Mouse (Mus musculus): Measurements from ENCODE around the gene Adamtsl5. TPM values are rescaled to one million over a fixed set of nuclear protein-coding genes. Genes with fewer than 3 reads are reported as not detected.

Gene Adamtsl5
- polyA plus RNA-seq, 1 experiment from 2014 or later = 2.7 TPM

DNA sequence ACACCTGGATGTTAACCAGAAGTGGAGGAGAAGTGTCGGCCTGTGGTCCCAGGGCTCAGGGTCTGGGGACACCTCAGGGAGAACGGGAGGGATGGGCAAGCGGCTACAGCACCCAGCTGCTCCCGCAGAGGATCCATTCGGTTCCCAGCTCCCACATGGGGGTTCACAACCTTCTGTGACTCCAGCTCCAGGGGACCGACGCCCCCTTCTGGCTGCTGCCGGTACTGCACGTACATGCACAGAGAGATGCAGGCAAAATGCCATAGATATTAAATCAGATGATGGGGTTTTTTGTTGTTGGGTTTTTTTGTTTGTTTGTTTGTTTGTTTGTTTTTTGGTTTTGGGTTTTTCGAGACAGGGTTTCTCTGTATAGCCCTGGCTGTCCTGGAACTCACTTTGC lies 29.5 kb upstream of the Adamtsl5 start:
- H3K4me3 ChIP-seq (ENCODE audit: low read length) = no peak overlapping the region
- H3K4me1 ChIP-seq (ENCODE audit: control insufficient read depth, insufficient read depth, low read length) = no peaks in the 10 kb centered on the region
- H3K4me2 ChIP-seq (replicated peaks; ENCODE audit: low read depth, low read length) = no peak overlapping the region
- no peak overlapping the region for H3K9ac ChIP-seq (ENCODE audit: low read depth, low read length)
- no peak for ATAC-seq (ENCODE audit: low FRiP score, low TSS enrichment)
- H3K27ac ChIP-seq (ENCODE audit: low read depth, low read length) = no peak overlapping the region
- H3K36me3 ChIP-seq (ENCODE audit: control insufficient read depth, insufficient read depth, low read length) = peaks cover 29% of the 10 kb centered on the region
- no peaks in the 10 kb centered on the region for H3K27me3 ChIP-seq (ENCODE audit: control insufficient read depth, insufficient read depth, low read length)
- no peaks in the 10 kb centered on the region for H3K9me3 ChIP-seq (ENCODE audit: control insufficient read depth, low read length)
- WGBS = 57% methylated on average over 10 of the region's 10 CpGs

DNA sequence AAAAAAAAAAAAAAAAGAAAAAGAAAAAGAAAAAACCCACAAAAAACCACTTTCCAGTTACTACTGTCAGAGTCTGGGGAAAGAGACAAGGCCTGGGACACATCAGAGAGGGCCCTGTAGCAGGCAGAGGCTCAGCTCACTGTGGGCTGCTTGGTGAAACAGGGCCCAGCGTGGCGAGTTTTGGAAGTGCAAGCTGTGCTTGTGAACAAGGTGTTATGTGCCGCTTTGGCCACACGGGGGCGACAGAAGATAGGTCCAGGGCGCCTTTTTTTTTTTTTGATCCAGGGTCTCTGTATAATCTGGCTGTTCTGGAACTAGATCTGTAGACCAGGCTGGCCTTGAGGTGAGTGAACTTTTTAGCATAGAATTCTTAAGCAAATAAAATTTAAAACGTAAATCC lies 27.9 kb upstream of the Adamtsl5 start:
- no peak for ATAC-seq (ENCODE audit: low FRiP score, low TSS enrichment)
- H3K27ac ChIP-seq (ENCODE audit: low read depth, low read length) = no peak overlapping the region
- WGBS = 4% methylated on average over 7 of the region's 7 CpGs

DNA sequence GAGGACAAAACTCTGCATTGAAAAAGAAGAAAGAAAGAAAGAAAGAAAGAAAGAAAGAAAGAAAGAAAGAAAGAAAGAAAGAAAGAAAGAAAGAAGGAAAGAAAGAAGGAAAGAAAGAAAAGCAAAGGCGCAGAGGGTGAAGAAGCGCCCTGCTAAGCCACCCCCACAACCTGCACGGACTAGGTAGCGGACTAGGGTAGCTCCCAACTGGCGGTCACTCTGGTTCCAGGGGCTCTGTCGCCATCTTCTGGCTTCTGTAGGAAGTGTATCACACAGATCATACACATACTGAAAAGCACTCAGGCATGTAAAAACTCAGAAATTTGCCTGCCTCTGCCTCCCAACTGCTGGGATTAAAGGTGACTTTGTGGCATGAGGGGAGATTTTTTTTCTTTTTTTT lies 25.9 kb upstream of the Adamtsl5 start:
- no peaks in the 10 kb centered on the region for H3K27me3 ChIP-seq (ENCODE audit: control insufficient read depth, insufficient read depth, low read length)
- H3K27ac ChIP-seq (ENCODE audit: low read depth, low read length) = no peak overlapping the region
- no peak for ATAC-seq (ENCODE audit: low FRiP score, low TSS enrichment)
- no peak overlapping the region for H3K4me2 ChIP-seq (replicated peaks; ENCODE audit: low read depth, low read length)
- WGBS = 26% methylated on average over 6 of the region's 6 CpGs
- no peak overlapping the region for H3K4me3 ChIP-seq (ENCODE audit: low read length)
- peaks cover 4% of the 10 kb centered on the region for H3K4me1 ChIP-seq (ENCODE audit: control insufficient read depth, insufficient read depth, low read length)
- H3K9me3 ChIP-seq (ENCODE audit: control insufficient read depth, low read length) = no peaks in the 10 kb centered on the region
- no peaks in the 10 kb centered on the region for H3K36me3 ChIP-seq (ENCODE audit: control insufficient read depth, insufficient read depth, low read length)
- H3K9ac ChIP-seq (ENCODE audit: low read depth, low read length) = no peak overlapping the region

More for the DNA sequence above, 27.9 kb upstream of the Adamtsl5 start:
- Histone ChIP-seq H3K36me3 (ENCODE audit: control insufficient read depth, insufficient read depth, low read length) (peaks cover 14% of the 10 kb centered on the region), H3K27me3 (ENCODE audit: control insufficient read depth, insufficient read depth, low read length) (no peaks in the 10 kb centered on the region), H3K9ac (ENCODE audit: low read depth, low read length) (no peak overlapping the region), H3K9me3 (ENCODE audit: control insufficient read depth, low read length) (no peaks in the 10 kb centered on the region), H3K4me1 (ENCODE audit: control insufficient read depth, insufficient read depth, low read length) (peaks cover 4% of the 10 kb centered on the region), H3K4me3 (ENCODE audit: low read length) (no peak overlapping the region), H3K4me2 (replicated peaks; ENCODE audit: low read depth, low read length) (no peak overlapping the region)

DNA sequence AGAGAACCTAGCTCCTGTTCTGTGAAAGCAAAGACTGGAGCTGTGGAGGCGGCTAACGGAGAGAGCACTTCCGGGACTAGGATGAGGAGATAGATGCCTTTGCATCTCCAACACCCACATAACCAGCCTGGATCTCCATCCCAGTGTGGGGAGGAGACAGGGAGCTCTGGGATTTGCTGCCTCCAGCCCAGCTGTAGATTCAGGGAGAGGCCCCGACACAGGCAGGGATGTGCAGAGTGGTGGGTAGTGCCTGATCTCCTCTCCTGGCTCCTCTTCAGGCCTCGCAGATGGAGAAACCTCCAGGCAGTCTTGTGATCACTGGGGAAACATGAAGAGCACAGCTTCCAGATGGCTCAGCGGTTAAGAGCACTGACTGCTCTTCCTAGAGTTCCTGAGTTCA lies 24.5 kb upstream of the Adamtsl5 start:
- no peak for ATAC-seq (ENCODE audit: low FRiP score, low TSS enrichment)
- Histone ChIP-seq H3K36me3 (ENCODE audit: control insufficient read depth, insufficient read depth, low read length) (no peaks in the 10 kb centered on the region), H3K4me1 (ENCODE audit: control insufficient read depth, insufficient read depth, low read length) (peaks cover 4% of the 10 kb centered on the region), H3K4me3 (ENCODE audit: low read length) (no peak overlapping the region), H3K27ac (ENCODE audit: low read depth, low read length) (no peak overlapping the region), H3K27me3 (ENCODE audit: control insufficient read depth, insufficient read depth, low read length) (no peaks in the 10 kb centered on the region), H3K9ac (ENCODE audit: low read depth, low read length) (no peak overlapping the region), H3K9me3 (ENCODE audit: control insufficient read depth, low read length) (no peaks in the 10 kb centered on the region), H3K4me2 (replicated peaks; ENCODE audit: low read depth, low read length) (no peak overlapping the region)
- WGBS = 86% methylated on average over 6 of the region's 6 CpGs

DNA sequence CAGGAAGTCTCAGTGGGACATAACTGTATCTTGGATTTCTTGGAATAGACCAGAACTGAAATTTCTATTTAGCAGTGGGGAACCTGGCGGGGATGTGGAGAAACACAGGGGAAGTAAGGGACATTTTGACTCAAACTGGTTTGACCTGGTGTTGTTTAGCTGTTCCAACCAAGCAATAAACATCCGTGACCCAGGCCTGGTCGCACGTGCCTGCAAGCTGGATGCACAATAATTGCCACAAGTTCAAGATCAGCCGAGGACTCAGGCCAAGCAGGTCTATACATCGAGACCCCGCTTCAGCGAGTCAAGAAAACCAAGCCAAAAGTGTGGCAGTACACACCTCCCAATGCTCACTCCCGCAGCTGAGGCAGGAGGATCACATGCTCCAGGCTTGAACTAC lies 23.8 kb upstream of the Adamtsl5 start:
- no peak overlapping the region for H3K27ac ChIP-seq (ENCODE audit: low read depth, low read length)
- no peaks in the 10 kb centered on the region for H3K36me3 ChIP-seq (ENCODE audit: control insufficient read depth, insufficient read depth, low read length)
- H3K4me2 ChIP-seq (replicated peaks; ENCODE audit: low read depth, low read length) = peak overlapping the region; percentile 27; the same call in 1 of the 2 replicates
- no peaks in the 10 kb centered on the region for H3K27me3 ChIP-seq (ENCODE audit: control insufficient read depth, insufficient read depth, low read length)
- H3K4me3 ChIP-seq (ENCODE audit: low read length) = peak overlapping the region; percentile 25; the same call in 1 of the 2 replicates
- H3K4me1 ChIP-seq (ENCODE audit: control insufficient read depth, insufficient read depth, low read length) = peaks cover 4% of the 10 kb centered on the region
- H3K9me3 ChIP-seq (ENCODE audit: control insufficient read depth, low read length) = no peaks in the 10 kb centered on the region
- ATAC-seq (ENCODE audit: low FRiP score, low TSS enrichment) = no peak
- WGBS = 52% methylated on average over 9 of the region's 9 CpGs
- no peak overlapping the region for H3K9ac ChIP-seq (ENCODE audit: low read depth, low read length)

DNA sequence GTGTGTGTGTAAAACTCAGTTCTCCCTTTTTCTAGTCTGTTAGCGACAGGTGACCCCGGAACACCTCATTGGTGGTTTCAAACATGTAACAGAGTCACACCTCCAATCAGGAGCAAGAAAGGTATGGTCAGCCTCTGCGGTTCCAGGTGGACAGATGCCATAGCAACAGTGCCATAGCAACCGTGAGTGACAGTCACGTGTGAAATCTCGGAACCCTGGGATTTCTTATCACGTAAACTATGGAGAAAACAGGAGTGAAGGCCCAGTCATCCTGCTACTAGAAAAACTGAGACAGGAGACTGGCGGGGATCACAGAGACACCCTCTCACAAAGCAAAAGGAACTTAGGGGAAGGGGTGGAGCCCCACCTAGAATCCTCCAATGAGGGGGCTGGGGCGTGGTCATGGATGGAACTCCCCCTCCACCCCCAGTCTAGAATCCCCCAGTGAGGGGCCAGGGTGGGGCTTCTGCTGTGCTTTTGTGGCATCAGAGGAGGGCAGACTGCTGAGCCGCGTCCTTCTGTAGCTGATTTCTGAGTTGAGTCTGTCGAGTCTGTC lies 23.3 kb upstream of the Adamtsl5 start:
- 4% methylated on average over 12 of the region's 12 CpGs for WGBS
- peak; percentile 84 for ATAC-seq (ENCODE audit: low FRiP score, low TSS enrichment)
- H3K9ac ChIP-seq (ENCODE audit: low read depth, low read length) = no peak overlapping the region

DNA sequence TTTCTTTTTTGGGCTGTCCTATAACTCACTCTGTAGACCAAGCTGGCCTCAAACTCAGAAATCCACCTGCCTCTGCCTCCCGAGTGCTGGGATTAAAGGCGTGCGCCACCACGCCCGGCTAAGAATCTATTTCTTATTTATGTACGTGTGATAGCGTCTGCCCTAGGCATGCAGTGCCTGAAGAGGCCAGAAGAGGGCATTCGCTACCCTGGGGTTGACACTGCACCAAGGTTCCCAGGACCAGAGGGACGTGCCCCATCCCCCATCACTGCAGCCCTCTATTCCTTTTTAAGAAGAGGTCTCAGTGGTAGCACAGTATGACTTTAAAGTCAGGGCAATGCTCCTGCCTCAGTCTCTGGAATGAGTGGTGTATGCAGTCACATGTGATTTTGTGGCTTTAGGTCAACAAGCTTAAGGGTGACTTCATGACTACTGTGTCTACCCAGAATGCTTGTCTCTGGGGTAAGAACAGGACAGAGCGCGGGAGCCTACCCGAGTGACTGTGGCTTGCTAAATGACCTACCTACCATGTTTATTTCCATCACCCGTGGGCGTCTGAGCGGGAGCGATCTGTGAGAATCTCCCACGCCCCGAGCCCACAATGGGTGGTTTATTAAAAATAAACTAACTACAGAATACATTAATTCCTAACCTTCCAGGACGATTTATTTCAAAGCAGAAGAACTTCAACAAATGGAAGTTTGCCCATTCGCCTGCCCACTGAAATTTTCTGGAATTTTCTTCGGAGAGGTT lies 22.0 kb upstream of the Adamtsl5 start:
- 78% methylated on average over 21 of the region's 21 CpGs for WGBS
- H3K27me3 ChIP-seq (ENCODE audit: control insufficient read depth, insufficient read depth, low read length) = no peaks in the 10 kb centered on the region
- no peak overlapping the region for H3K9ac ChIP-seq (ENCODE audit: low read depth, low read length)
- H3K9me3 ChIP-seq (ENCODE audit: control insufficient read depth, low read length) = no peaks in the 10 kb centered on the region
- ATAC-seq (ENCODE audit: low FRiP score, low TSS enrichment) = no peak
- no peak overlapping the region for H3K4me2 ChIP-seq (replicated peaks; ENCODE audit: low read depth, low read length)
- peaks cover 4% of the 10 kb centered on the region for H3K4me1 ChIP-seq (ENCODE audit: control insufficient read depth, insufficient read depth, low read length)
- H3K27ac ChIP-seq (ENCODE audit: low read depth, low read length) = no peak overlapping the region
- H3K36me3 ChIP-seq (ENCODE audit: control insufficient read depth, insufficient read depth, low read length) = no peaks in the 10 kb centered on the region
- no peak overlapping the region for H3K4me3 ChIP-seq (ENCODE audit: low read length)

More for the DNA sequence above, 23.3 kb upstream of the Adamtsl5 start:
- peak overlapping the region; percentile 25; the same call in 1 of the 2 replicates for H3K4me3 ChIP-seq (ENCODE audit: low read length)
- no peak overlapping the region for H3K27ac ChIP-seq (ENCODE audit: low read depth, low read length)
- peak overlapping the region; percentile 27; the same call in 1 of the 2 replicates for H3K4me2 ChIP-seq (replicated peaks; ENCODE audit: low read depth, low read length)
- H3K4me1 ChIP-seq (ENCODE audit: control insufficient read depth, insufficient read depth, low read length) = peaks cover 4% of the 10 kb centered on the region
- no peaks in the 10 kb centered on the region for H3K27me3 ChIP-seq (ENCODE audit: control insufficient read depth, insufficient read depth, low read length)
- no peaks in the 10 kb centered on the region for H3K9me3 ChIP-seq (ENCODE audit: control insufficient read depth, low read length)
- no peaks in the 10 kb centered on the region for H3K36me3 ChIP-seq (ENCODE audit: control insufficient read depth, insufficient read depth, low read length)

DNA sequence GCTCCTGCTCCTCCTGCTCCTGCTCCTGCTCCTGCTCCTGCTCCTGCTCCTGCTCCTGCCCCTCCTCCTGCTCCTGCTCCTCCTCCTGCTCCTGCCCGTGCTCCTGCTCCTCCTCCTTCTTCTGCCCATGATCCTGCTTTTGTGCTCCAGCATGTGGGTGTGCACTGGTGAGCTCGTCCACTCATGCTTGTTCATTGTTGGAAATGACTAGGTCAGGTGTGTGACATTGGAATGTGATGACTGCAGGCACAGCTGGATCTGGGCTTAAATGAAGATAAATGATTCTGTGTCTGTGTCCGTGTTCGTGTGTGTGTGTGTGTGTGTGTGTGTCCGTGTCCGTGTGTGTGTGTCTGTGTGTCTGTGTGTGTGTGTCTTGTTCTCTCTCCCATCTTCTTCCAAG lies 20.2 kb upstream of the Adamtsl5 start:
- no peak for ATAC-seq (ENCODE audit: low FRiP score, low TSS enrichment)
- WGBS = 92% methylated on average over 6 of the region's 6 CpGs
- H3K4me1 ChIP-seq (ENCODE audit: control insufficient read depth, insufficient read depth, low read length) = peaks cover 4% of the 10 kb centered on the region

DNA sequence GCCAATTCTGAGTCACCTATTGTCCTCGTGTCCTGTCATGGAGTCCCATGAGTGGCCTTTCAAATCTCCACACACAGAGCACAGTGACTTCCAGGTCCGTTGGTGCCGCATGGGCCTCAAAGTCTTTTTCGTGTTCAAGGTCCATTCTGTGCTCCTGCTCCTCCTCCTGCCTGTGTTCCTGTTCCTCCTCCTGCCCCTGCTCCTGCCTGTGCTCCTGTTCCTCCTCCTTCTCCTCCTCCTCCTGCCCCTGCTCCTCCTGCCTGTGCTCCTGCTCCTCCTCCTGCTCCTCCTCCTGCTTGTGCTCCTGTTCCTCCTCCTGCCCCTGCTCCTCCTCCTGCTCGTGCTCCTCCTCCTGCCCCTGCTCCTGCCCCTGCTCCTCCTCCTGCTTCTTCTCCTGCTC lies 19.7 kb upstream of the Adamtsl5 start:
- Histone ChIP-seq H3K4me1 (ENCODE audit: control insufficient read depth, insufficient read depth, low read length) (peaks cover 4% of the 10 kb centered on the region), H3K27ac (ENCODE audit: low read depth, low read length) (no peak overlapping the region), H3K9ac (ENCODE audit: low read depth, low read length) (no peak overlapping the region), H3K27me3 (ENCODE audit: control insufficient read depth, insufficient read depth, low read length) (no peaks in the 10 kb centered on the region; the same call in 1 of the 2 replicates), H3K4me3 (ENCODE audit: low read length) (no peak overlapping the region), H3K36me3 (ENCODE audit: control insufficient read depth, insufficient read depth, low read length) (no peaks in the 10 kb centered on the region), H3K9me3 (ENCODE audit: control insufficient read depth, low read length) (no peaks in the 10 kb centered on the region), H3K4me2 (replicated peaks; ENCODE audit: low read depth, low read length) (no peak overlapping the region)
- WGBS = 53% methylated on average over 5 of the region's 5 CpGs
- no peak for ATAC-seq (ENCODE audit: low FRiP score, low TSS enrichment)

More for the DNA sequence above, 20.2 kb upstream of the Adamtsl5 start:
- H3K27ac ChIP-seq (ENCODE audit: low read depth, low read length) = no peak overlapping the region
- no peak overlapping the region for H3K9ac ChIP-seq (ENCODE audit: low read depth, low read length)
- H3K4me2 ChIP-seq (replicated peaks; ENCODE audit: low read depth, low read length) = no peak overlapping the region
- H3K36me3 ChIP-seq (ENCODE audit: control insufficient read depth, insufficient read depth, low read length) = no peaks in the 10 kb centered on the region
- H3K9me3 ChIP-seq (ENCODE audit: control insufficient read depth, low read length) = no peaks in the 10 kb centered on the region
- H3K27me3 ChIP-seq (ENCODE audit: control insufficient read depth, insufficient read depth, low read length) = no peaks in the 10 kb centered on the region; the same call in 1 of the 2 replicates
- no peak overlapping the region for H3K4me3 ChIP-seq (ENCODE audit: low read length)
